Mouse (Mus musculus) ovary, postnatal 36 days (tissue): ENCODE results near the gene Slc43a2.
"Not testable (repeated sequence)": the region's sequence is repeated elsewhere in the genome, so short reads cannot be mapped to it uniquely, and the experiment has no call there.

Experiments used
- DNase-seq: peaks from one replicate; pipeline ENCODE4 v3.0.0; 2022; ENCODE audit warnings: low spot score, mixed read lengths

Gene Slc43a2

DNA sequence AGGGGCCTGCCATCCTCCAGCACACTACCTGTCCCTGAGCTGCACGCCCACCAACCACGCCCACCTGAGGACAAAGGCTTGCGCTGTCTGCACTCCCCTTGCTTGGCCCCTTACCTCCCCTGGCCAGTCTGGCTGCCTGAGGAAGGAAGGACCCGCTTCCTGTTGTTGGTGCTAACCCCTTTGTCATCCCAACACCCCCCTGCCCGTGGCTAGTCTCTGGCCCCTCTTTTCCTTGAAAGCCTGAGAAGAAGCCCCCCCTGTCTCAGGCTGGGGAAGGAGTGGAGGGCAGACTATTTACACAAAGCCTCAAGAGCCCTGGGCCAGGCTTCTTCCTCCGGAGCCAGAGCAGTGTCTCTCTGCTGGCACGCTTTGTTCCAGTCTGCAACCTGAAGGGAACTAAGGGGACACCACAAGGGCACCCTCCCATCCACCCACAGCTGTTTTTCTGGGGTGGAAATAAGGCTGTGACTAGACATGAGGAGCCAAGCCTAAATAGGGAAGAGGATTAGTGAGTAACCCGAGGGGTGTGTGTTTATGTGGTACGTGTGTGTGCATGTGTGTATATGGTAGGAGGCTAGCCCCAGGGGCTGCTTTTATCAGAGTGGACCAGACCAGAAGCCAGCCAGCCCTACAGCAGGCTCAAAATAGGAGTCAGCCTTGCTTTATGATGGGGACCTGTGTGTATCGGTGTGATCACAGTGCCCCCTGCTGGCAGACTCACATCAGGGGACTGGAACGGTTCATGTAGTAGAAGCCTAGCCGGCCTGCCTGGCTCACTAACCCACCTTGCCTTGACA is 41.6 kb downstream of the Slc43a2 start:
- DNase-seq = peak; percentile 90

DNA sequence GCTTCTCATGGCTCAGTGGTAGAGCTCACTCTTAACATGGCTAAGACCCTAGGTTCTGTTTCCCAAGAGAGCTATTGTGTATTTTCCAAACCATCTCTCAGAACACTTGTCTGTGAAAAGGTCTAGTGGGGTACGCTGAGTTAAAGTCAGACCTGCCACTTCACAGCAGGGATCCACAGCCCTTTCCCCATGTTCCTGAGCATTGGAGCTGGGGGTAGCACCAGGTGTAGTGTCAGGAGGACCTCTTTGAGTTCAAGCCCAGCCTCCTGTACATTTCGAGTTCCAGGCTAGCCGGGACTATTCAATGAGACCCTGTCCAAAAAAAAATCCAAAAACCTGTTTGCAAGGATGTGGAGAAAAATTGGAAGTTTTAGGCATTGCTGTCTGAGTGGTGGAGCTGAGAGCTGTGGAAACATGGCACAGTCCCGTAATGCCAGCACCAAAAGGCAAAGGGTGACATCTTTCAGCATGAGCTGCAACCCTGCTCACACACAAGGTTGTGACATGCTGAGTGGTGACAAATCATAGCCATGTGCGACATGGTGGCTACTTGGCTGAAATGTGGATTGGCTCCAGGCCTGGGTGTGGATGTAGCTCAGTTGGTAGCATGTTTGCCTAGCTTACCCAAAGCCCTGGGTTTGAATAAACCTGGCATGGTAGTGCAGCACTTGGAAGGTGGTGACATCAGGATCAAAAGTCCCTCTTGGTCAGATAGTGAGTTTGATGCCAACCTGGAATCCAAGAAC is 43.1 kb downstream of the Slc43a2 start:
- DNase-seq = no peak

DNA sequence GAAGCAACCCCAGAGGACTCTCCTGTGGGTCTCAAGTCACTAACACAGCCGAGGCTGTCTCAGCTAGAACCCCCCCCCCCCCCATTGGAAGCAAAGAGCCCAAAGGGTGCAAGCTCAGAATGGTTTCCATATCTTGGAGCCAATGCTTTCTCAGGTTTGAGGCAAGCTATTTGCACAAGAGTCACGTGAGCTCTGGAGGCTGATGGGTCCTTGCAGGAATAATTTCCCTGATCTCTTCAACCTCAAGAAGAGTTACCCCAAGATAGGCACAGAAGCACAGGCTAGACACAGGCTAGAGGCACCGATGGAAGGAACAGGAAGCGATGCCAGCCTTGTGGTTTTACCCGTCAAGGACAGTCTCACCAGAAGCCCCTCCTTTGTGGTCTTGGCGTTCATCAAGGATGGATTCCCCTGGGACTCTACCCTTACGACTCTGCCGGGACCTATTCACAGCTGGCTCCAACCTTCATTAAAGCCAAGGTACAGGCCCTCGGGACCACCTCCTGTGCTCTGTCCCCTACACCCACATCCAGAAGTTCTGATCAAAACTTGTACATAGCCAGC is 44.1 kb downstream of the Slc43a2 start:
- no peak for DNase-seq

DNA sequence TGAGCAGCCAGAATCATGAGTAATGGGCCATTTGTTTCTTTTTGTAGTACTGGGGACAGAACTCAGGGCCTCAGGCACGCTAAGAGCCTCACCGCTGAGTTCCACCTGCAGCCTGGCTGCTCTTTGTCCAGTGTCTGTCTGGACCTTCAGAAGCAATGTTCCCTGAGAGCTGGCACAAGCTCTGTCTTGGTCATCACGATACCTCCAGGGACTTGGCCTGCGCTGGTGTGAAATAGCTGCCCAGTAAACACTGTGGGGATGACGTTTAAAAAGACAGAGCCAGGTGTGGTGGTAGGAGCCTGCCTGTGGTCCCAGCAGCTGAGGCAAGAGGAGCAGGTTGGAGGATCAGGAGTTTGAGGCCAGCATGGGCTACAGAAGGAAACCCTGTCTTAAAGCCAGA is 47.1 kb downstream of the Slc43a2 start:
- no peak for DNase-seq

DNA sequence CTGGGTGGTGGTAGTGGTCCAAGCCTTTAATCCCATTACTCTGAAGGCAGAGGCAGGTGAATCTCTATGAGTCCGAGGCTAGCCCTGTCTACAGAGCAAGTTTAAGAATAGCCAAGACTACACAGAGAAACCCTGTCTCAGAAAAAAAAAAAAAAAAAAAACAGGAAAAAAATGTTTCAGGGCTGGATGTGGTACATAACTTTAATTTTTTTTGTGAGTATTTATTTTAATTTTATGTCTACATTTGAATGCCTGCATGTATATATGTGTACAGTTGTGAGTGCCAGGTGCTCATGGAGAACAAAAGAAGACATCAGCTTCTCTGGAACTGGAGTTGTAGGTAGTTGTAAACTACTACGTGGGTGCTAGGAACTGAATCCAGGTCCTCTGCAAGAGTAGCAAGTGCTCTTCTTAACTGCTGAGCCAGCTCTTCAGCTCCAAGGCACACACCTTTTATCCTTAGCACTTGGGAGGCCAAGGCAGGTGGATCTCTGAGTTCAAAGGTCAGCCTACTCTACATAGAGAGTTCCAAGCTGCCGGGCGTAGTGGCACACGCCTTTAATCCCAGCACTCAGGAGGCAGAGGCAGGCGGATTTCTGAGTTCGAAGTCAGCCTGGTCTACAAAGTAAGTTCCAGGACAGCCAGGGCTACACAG is 50.1 kb downstream of the Slc43a2 start:
- DNase-seq = no peak

DNA sequence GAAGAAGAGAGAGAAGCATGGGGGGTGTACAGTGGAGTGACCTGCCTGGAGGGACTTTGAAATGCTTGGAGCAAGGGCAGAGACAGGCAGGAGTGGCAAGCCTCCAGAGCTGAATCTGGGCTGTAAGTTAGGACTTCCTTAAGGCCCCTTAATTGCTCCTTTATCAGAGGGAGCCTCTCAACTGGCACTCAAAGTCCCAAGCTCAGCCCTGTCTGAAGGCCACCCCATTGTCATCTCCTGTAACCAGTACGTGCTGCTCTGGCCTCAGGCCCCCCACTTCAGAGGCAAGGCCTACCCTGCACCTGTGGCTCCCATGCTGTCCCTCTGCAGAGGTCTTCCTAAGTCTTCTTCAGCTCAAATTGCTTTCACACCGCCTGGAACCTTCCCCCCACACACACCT is 52.0 kb downstream of the Slc43a2 start:
- DNase-seq = no peak

DNA sequence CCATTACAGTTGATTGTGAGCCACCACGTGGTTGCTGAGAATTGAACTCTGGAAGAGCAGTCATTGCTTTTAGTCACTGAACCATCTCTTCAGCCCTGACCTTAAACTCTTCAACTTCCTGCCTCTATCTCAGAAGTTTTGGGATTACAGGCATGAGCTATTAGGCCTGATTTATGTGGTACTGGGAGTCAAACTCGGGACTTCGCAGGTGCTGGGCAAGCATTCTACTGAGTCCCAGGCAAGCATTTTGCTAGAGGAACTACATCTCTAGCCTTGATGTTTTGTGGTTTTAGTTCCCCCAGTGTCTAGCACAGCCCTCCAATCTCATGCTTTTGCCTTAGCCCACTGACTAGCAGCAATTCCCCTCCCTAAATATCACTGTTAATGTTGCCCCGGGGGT is 53.6 kb downstream of the Slc43a2 start:
- no peak for DNase-seq

DNA sequence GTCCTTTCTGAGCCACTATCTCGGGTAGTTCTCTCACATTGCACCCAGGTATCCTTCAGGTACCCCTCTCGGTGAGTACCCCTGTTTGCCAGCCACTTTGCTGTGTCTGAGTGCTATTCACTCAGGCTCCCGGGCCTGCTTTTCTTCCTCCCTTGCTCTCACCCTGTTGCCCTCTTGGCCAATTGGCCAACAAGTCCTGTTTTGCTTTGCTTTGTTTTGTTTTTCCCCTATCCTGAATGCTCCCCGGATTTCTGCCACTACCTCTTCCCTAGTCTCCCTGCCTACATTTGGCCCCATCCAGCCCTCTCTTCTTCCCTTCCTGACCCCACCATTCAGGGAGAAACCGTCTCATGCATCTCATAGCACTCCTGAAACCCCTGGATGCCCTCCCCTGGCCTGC is 54.5 kb downstream of the Slc43a2 start:
- DNase-seq = no peak

DNA sequence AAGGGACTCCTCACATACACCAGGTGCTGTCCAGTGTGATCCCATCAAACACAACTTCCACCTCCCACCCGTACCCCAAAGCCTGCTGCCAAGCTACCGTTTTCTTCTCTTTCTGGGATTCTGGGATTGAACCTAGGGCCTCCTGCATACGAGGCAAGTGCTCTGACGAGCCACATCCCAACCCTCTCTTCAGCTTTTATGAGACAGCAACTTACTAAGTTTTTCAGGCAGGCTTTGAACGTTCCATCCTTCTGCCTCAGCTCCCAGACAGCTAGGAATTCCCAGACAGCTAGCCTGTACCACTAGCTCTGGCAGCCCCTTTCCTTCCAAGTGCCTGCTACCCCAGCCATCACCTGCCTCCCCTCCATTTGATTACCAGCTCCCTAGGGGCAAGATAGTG is 55.5 kb downstream of the Slc43a2 start:
- DNase-seq = no peak

DNA sequence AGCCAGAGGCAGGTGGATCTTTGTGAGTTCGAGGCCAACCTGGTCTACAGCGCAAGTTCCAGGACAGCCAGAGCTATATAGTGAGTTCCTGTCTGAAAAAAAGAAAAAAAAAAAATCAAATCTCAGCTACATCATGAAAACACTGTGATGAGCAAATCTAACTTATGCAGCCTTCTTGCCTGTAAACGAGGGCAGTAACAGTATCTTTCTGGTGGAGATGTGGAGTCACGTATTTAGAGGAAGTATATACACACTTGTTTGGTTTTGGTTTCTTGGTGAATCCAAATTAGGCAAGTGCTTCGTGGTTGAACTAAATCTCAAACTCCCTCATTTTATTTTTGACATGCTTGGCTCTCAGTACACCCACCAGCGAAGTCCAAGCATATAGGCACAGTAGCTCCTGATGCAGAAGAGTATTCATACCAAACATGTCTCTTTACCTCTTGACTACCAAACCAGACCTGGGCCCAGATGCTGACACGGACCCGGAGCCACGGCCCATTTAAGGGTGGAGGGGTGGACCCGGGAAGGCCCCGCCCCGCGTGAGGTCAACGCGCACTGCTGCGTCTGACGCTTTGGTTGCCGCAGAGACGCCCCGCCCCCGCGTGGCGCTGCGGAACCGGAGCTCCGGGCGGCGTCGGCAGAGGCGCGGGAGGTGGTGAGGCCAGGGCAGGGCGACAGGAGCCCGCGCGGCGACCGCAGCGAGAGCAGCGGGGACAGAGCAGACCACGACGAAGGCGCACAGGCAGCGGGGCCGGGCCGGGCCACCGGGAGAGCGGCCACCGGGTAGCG is 56.2 kb downstream of the Slc43a2 start, which contains the start of gene Pitpna:
Pitpna (plus strand) TSS at position 605 of the 792 bp plus-strand sequence.
- DNase-seq = peak; percentile 96

DNA sequence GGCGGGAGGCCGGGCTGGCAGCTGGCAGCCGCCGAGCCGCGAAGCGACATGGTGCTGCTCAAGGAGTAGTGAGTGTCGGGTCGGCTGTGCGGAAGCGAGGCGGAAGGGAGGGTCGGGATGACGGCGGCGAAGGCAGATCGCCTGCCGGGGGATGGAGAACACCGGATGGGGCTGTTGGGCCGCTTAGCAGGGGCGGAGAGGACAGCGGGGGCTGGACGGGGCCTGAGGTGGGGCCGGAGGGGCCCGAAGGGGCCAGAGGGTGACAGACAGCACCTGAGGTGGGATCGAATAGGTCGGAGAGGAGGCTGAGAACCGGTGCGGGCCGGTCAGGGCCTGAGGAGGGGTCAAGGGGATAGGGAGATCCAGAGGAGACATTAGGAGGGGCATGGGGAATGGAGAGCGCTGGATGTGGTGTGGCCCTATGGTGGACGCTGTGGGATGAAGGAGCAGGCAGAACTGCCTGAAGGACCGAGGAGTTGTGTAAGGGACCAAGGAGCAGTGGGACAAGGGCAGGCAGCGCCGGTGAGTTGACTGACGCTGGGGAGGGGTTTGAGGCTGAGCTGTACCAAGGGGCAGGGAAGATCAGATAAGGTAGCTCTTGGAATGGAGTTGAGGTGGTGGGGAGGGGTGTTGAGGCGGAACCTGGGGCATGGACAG is 56.9 kb downstream of the Slc43a2 start:
- no peak for DNase-seq

DNA sequence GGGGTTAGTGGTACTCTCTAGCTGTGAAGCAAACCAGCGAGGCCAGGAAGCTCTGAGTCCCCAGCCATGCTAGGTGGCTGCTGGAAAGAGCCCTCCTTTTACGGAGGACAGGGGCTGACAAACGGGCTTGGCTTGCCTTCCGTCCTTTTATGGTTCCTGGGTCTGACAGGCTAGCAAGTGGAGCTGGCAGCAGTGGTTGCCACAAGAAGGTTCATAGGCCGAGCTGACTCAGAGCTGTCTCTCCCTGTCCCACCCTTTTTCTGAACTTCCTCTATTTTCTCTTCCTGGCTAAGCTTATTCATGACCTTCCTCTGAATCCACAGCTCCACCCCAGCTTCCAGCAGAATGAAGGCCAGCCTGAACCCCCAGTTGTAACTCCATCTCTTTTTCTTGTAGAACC is 61.1 kb downstream of the Slc43a2 start:
- no peak for DNase-seq

DNA sequence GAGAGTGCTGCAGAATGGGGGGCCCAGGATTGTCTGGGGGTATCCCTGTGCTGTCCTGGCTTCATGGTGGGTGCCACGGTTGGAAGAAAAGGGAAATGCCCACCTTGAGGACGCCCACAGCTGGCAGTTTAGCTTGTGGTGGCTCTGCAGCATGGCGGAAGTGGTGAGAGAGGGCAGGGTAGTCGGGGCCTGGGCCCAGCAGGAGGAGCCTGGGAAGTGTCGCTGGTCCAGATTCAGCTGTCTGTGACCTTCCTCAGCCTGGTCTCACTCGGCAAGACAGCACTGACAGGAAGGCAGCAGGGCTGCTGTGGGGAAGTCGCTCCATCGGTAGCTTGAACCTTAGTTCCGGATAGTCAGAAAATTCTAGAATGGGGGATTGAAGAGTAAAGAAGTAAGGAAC is 62.9 kb downstream of the Slc43a2 start:
- DNase-seq = no peak

DNA sequence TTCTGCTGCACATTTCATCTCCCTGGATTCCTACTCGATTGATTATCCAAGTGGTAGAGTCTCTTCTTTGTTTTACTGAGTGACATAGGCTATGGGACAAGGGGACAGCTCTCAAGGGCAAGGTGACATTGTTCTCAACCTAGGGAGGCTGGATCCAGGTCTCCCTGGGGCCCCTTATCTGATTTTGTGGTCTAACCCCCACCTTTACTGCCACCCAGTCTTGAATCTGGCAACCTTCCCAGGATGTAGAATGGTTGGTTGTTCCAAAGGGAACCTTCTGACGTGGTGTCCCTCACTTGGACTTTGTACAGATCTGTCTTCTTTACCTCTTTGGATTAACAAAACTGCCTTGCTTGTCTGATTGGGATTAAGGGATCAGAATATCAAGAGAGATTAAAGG is 63.9 kb downstream of the Slc43a2 start:
- DNase-seq = no peak

DNA sequence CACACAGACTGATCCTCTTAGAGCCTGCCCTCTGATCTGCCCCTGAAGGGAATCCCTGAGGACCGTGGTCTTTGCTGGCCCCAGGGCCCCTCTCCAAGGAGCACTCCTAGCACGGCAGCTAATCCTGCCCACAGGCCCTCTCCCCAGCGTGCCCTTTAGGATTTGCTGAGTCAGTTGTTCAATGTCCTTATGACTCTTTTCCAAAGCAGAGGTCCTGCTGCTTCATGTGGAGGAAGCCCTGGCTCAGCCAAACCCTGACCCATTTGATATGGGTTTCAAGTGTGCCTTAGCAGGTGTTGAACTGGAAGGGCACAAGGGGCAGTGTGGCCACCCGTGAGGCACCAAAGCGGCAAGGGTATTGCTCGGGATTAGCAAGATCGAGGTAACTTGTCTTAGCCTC is 64.3 kb downstream of the Slc43a2 start:
- no peak for DNase-seq

DNA sequence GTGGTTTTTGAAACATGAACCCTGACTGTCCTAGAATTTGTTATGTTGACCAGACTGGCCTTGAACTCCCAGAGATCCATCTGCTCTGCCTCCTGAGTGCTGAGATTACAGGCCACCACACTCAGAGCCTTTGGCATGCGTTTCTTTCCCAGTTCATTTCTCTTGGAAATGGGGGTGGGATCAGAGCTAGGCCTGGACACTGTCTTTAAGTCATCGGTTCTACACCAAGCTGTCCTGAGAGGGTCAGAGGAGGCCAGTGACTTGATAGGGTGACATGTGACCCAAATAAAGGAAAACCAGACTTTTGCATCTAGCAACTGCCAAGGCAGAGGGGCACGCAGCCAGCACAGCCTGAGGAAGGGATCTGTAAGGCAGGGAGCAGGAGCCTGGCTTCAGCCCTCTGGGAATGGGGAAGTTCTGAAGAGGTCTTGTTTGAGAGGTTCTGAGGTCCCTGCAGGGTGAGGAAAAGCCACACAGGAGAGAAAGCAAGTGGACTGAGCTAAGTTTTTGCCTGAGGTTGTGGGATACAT is 65.3 kb downstream of the Slc43a2 start:
- DNase-seq = peak; percentile 43

DNA sequence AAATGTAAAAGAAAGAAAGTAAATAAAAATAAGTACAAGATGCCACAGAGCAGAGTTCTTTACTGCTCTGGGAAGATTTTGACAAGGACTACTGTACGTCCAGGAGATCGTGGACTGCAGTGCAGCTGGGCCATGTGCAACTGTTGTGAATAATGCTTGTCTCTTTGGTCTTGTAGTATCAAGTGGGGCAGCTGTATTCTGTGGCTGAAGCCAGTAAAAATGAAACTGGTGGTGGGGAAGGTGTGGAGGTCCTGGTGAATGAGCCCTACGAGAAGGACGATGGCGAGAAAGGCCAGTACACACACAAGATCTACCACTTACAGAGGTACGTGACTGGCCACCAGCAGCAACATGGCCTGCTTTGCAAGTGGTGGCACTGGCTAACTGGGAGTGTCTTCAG is 66.5 kb downstream of the Slc43a2 start:
- DNase-seq = no peak

DNA sequence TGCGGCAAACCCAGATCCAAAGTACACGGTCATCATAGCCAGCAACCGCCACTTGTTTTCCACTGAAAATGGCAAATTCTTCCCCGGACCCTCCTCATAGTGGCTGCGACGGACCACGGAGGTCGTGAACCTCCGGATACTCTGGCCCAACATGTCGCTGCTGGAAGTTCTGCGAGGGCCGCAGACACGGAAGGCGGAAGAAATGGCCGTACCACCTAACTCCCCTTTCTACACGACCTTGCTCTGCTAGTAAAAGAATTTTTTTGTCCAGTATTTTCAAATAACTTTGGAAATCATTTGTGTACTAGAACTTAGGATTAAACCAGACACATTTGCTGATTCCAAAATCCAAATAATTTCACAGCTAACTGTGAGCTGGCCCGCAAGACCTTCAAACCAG is 68.3 kb downstream of the Slc43a2 start:
- DNase-seq = not testable (repeated sequence)

DNA sequence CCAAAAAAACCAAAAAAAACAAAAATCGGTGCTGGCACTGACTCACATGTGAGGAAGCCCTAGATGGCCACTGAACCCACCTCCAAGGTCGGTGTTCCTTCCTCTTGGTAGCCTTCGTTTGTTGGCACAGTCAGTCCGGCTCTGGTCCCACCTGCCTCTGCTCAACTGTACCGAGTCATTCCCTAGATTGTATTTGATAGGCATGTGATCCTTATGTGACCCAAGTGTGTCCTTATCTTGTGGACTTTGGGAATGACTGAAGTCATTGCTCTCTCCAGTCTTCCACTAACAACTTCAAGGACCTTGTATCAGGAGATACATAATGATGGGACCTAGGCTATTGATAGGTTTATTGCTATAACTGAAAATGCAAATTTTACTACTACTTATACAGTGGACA is 73.3 kb downstream of the Slc43a2 start:
- DNase-seq = no peak

DNA sequence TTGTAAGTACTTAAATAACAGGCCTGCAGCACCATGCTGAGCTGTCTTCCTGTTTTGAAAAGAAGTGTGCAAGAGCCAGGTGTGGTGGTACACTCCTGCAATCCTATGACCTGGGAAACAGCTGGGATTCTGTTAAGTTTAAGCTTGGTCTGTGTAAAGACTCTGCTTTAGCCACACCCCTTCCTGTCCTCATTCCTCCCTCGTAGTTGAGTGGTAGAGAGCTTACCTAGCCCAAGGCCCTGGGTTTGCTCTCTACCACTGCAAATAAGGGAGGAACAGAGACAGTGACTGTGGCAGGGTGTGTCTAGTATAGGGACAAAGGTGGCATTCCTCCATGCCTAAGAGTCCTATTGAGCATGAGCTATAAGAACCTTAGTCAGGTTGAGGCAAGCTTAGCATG is 73.8 kb downstream of the Slc43a2 start:
- no peak for DNase-seq

DNA sequence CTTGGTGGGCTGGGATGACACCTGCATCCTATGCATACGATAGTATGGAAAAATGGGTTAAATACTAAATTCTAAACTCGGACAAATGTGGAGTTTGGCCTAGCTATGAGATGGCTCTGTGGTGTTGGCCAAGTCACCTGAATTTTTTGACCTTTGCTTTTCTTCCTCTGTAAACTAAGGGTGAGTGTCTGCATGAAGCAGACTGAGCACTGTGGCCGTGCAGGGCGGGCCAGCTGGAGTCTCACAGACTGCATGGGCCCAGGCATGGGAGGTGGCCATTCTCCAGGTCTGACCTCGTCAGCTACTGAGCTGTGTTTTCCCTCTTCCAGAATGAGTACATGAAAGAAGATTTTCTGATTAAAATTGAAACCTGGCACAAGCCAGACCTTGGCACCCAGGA is 77.3 kb downstream of the Slc43a2 start:
- no peak for DNase-seq
